Mouse (Mus musculus): ENCODE measurements around the gene Ing4. TPM values are rescaled to one million over a fixed set of nuclear protein-coding genes. Genes with fewer than 3 reads are reported as not detected.
"Not testable (repeated sequence)": the region's sequence is repeated elsewhere in the genome, so short reads cannot be mapped to it uniquely, and the experiment has no call there.

Ing4 gene
- 10 to 100 TPM; 54.1 to 54.6 TPM for total RNA-seq (2021)
- long read RNA-seq, transcript Ing4-201 (8 exons, 1,629 nt) = major isoform, 13 of 25 reads
- long read RNA-seq, partial matches to known transcripts = 1 of 25 reads
- long read RNA-seq, other reads (novel, unspliced or antisense) = 10 of 25 reads

- peak; percentile 84 to 96 for DNase-seq (ENCODE audit: low spot score in 2 of 2)
Observed at GRCm38 (mm10) chr6:125039533-125040153, at the start of gene Ing4. Gene Ing4, plus strand, starts transcription at chr6:125039760.

- peak in 1 of 2 experiments; percentile 69 for DNase-seq (ENCODE audit: low spot score in 2 of 2)
Observed at GRCm38 (mm10) chr6:124992241-124992640, 47.3 kb upstream of the Ing4 start.

GRCm38 (mm10) chr6:124993365-124993764 is 46.2 kb upstream of the Ing4 start:
- DNase-seq (ENCODE audit: low spot score in 2 of 2) = peak in 1 of 2 experiments; percentile 33

GRCm38 (mm10) chr6:124993876-124994275 is 45.7 kb upstream of the Ing4 start:
- peak in 1 of 2 experiments; percentile 23 for DNase-seq (ENCODE audit: low spot score in 2 of 2)

- peak in 1 of 2 experiments; percentile 6 for DNase-seq (ENCODE audit: low spot score in 2 of 2)
Observed at GRCm38 (mm10) chr6:124995246-124995645, 44.3 kb upstream of the Ing4 start.

GRCm38 (mm10) chr6:124995831-124996403 is 43.6 kb upstream of the Ing4 start:
- no peak for DNase-seq (ENCODE audit: low spot score in 2 of 2)

GRCm38 (mm10) chr6:124996551-124997501 is 42.7 kb upstream of the Ing4 start, which contains the start of gene Pianp:
Gene Pianp, plus strand, starts transcription at chr6:124996694.
- DNase-seq (ENCODE audit: low spot score in 2 of 2) = peak in 1 of 2 experiments; percentile 82

GRCm38 (mm10) chr6:124998066-124998465 is 41.5 kb upstream of the Ing4 start:
- peak in 1 of 2 experiments; percentile 72 for DNase-seq (ENCODE audit: low spot score in 2 of 2)

GRCm38 (mm10) chr6:124999091-124999490 is 40.5 kb upstream of the Ing4 start:
- no peak for DNase-seq (ENCODE audit: low spot score in 2 of 2)

GRCm38 (mm10) chr6:124999546-124999945 is 40.0 kb upstream of the Ing4 start:
- no peak for DNase-seq (ENCODE audit: low spot score in 2 of 2)

GRCm38 (mm10) chr6:125003706-125004105 is 35.9 kb upstream of the Ing4 start:
- DNase-seq (ENCODE audit: low spot score in 2 of 2) = no peak

GRCm38 (mm10) chr6:125005086-125005485 is 34.5 kb upstream of the Ing4 start:
- DNase-seq (ENCODE audit: low spot score in 2 of 2) = no peak

- no peak for DNase-seq (ENCODE audit: low spot score in 2 of 2)
Observed at GRCm38 (mm10) chr6:125008060-125008459, 31.5 kb upstream of the Ing4 start.

GRCm38 (mm10) chr6:125008586-125009128 is 30.9 kb upstream of the Ing4 start:
- peak; percentile 99 for DNase-seq (ENCODE audit: low spot score in 2 of 2)

GRCm38 (mm10) chr6:125009129-125009180 is 30.6 kb upstream of the Ing4 start, which contains the start of gene Zfp384:
Gene Zfp384, plus strand, starts transcription at chr6:125009145.
- no peak for DNase-seq (ENCODE audit: low spot score in 2 of 2)

- DNase-seq (ENCODE audit: low spot score in 2 of 2) = peak in 1 of 2 experiments; percentile 76
Observed at GRCm38 (mm10) chr6:125009181-125010073, 30.1 kb upstream of the Ing4 start.

GRCm38 (mm10) chr6:125017682-125018081 is 21.9 kb upstream of the Ing4 start:
- no peak for DNase-seq (ENCODE audit: low spot score in 2 of 2)

- not testable (repeated sequence) for DNase-seq (ENCODE audit: low spot score in 2 of 2)
Observed at GRCm38 (mm10) chr6:125030532-125030931, 9.0 kb upstream of the Ing4 start.

GRCm38 (mm10) chr6:125031604-125032003 is 8.0 kb upstream of the Ing4 start:
- DNase-seq (ENCODE audit: low spot score in 2 of 2) = no peak

- no peak for DNase-seq (ENCODE audit: low spot score in 2 of 2)
Observed at GRCm38 (mm10) chr6:125038666-125039065, 894 bp upstream of the Ing4 start.

GRCm38 (mm10) chr6:125039131-125039530 is 429 bp upstream of the Ing4 start:
- DNase-seq (ENCODE audit: low spot score in 2 of 2) = no peak

All from layer of hippocampus, adult 18-20 months (tissue).